In the genomic region with DNA sequence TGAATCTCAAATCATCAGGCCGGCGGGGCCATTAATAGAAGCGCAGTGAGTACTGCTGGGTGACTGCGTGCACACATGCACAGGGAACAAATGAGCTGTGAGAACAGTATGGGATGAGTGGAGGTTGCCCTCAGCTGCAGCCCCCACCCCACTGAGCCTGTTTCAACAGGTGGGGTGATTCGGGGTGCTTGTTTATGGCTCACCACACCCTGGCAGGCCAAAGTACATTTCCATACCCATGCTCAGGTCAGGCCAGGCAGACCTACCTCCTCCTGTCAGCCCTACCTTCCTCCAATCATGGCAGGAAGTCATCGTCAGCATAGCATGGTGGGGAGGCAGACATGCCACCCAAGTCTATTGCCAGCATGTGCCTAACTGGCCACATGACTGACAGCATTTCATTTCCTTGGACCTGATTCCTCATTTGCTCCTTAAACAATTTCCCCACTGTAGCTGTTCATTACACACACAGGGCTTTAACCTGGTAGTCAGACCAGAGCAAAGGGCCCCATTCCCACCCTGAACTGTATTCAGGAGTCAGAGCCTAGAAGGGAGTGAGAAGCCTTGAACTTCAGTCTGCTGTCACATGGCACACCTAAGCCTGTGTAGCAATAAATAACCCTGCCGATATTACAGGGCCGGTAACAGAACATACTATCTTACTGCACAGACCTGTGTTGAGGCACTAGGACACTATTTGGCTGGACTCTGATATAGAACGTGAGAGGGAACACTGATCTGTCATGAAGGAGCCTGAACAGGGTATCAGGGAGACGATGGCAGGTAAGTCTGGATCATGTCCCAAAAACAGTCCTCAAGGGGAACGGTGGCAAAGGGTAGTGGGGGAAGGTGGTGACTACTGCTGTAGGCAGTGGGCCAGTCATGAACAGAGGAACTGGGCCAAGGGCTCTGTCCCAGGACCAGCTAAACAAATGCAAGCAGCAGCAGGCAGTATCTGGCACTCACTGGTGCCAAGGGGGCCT, we compare ENCODE assay signal across 9 mouse cellular contexts. TPM values are rescaled to one million over a fixed set of nuclear protein-coding genes. Genes with fewer than 3 reads are reported as not detected.
DNase-seq lines count a peak whose midpoint lies in the region; ATAC-seq and TF ChIP-seq lines count a peak whose summit lies in the region.
"Had no signal": no experiment of that assay in that cellular context is flagged by ENCODE, and none has a peak within 500 bp of the region (broad histone marks: within the 10 kb centered on the region; RNA-seq: fewer than 3 reads in every experiment).

Gm21885 (plus strand) TSS at position 675 of the 983 bp plus-strand sequence.

- no peak for TF ChIP-seq CTCF in hindbrain, postnatal 0 days (IDR thresholded peaks at IDR 0.05; ENCODE audit: low read depth)
- TF ChIP-seq CTCF in stomach, postnatal 0 days (IDR thresholded peaks at IDR 0.05; ENCODE audit: low read depth) = no peak

- H3K27me3 ChIP-seq in midbrain, embryonic 14.5 days (ENCODE audit: control insufficient read depth, insufficient read depth, low read length) = no peaks in the 10 kb centered on the region
- no peaks in the 10 kb centered on the region for H3K27me3 ChIP-seq in midbrain, embryonic 16.5 days (ENCODE audit: control insufficient read depth, insufficient read depth, low read depth, low read length)
- H3K27me3 ChIP-seq in hindbrain, postnatal 0 days (ENCODE audit: insufficient read depth, low read length) = no peaks in the 10 kb centered on the region
- H3K27me3 ChIP-seq in stomach, postnatal 0 days (ENCODE audit: control insufficient read depth, insufficient read depth, low read length) = no peaks in the 10 kb centered on the region

- no peak within 1 kb of the TSS for H3K9ac ChIP-seq in midbrain, embryonic 14.5 days (replicated peaks; ENCODE audit: low read length)
- H3K9ac ChIP-seq in midbrain, embryonic 16.5 days (ENCODE audit: low read depth, low read length) = no peak within 1 kb of the TSS
- H3K9ac ChIP-seq in hindbrain, postnatal 0 days (replicated peaks; ENCODE audit: low read length) = no peak within 1 kb of the TSS
- H3K9ac ChIP-seq in stomach, postnatal 0 days (ENCODE audit: low read length) = no peak within 1 kb of the TSS; the same call in 1 of the 2 replicates

- DNase-seq in cerebellum, adult 9-10 months = peak; percentile 47
- DNase-seq in cerebellum, adult 8-10 months = no peak
- peak; percentile 19 for DNase-seq in midbrain, embryonic 14.5 days
- DNase-seq in hindbrain, postnatal 0 days (ENCODE audit: low spot score) = peak; percentile 71
- DNase-seq in stomach, postnatal 0 days (ENCODE audit: low spot score) = peak; percentile 66
- DNase-seq in retina, embryonic 14.5 days (ENCODE audit: low spot score) = no peak
- DNase-seq in left cerebral cortex, postnatal 25 days (ENCODE audit: low spot score in 2 of 2) = no peak

- H3K4me3 ChIP-seq in midbrain, embryonic 14.5 days (replicated peaks; ENCODE audit: low read depth, low read length) = no peak within 1 kb of the TSS
- no peak within 1 kb of the TSS for H3K4me3 ChIP-seq in midbrain, embryonic 16.5 days (ENCODE audit: low read depth, low read length)
- H3K4me3 ChIP-seq in hindbrain, postnatal 0 days (ENCODE audit: low read length) = no peak within 1 kb of the TSS
- H3K4me3 ChIP-seq in stomach, postnatal 0 days (ENCODE audit: low read depth, low read length) = no peak within 1 kb of the TSS

- intact Hi-C loops in left cerebral cortex, postnatal 25 days (cut with DNase I) = no loop called here

- H3K9me3 ChIP-seq in midbrain, embryonic 14.5 days (ENCODE audit: control insufficient read depth, low read length) = no peaks in the 10 kb centered on the region
- no peaks in the 10 kb centered on the region for H3K9me3 ChIP-seq in midbrain, embryonic 16.5 days (replicated peaks; ENCODE audit: control insufficient read depth, low read length, poor library complexity, severe bottlenecking)
- no peaks in the 10 kb centered on the region for H3K9me3 ChIP-seq in hindbrain, postnatal 0 days (ENCODE audit: low read length)
- no peaks in the 10 kb centered on the region for H3K9me3 ChIP-seq in stomach, postnatal 0 days (ENCODE audit: control insufficient read depth, low read length)

- no peak within 1 kb of the TSS for H3K4me2 ChIP-seq in midbrain, embryonic 14.5 days (ENCODE audit: low read length)
- H3K4me2 ChIP-seq in midbrain, embryonic 16.5 days (ENCODE audit: low read length) = no peak within 1 kb of the TSS
- H3K4me2 ChIP-seq in hindbrain, postnatal 0 days (ENCODE audit: low read depth, low read length) = no peak within 1 kb of the TSS
- H3K4me2 ChIP-seq in stomach, postnatal 0 days (replicated peaks; ENCODE audit: low read depth) = no peak within 1 kb of the TSS

- H3K27ac ChIP-seq in midbrain, embryonic 14.5 days (replicated peaks; ENCODE audit: low read depth, low read length) = no peak within 1 kb of the TSS
- H3K27ac ChIP-seq in midbrain, embryonic 16.5 days (ENCODE audit: low read length) = no peak within 1 kb of the TSS
- no peak within 1 kb of the TSS; the same call in 1 of the 2 replicates for H3K27ac ChIP-seq in hindbrain, postnatal 0 days
- no peak within 1 kb of the TSS for H3K27ac ChIP-seq in stomach, postnatal 0 days (replicated peaks)

- H3K4me1 ChIP-seq in midbrain, embryonic 14.5 days (ENCODE audit: control insufficient read depth, insufficient read depth, low read length) = 0 out of 2 replicates have a peak, but pooled peaks cover 3% of the 10 kb centered on the region
- peaks cover 6% of the 10 kb centered on the region; the same call in 1 of the 2 replicates for H3K4me1 ChIP-seq in midbrain, embryonic 16.5 days (ENCODE audit: control insufficient read depth, insufficient read depth, low read length)
- no peaks in the 10 kb centered on the region for H3K4me1 ChIP-seq in hindbrain, postnatal 0 days (ENCODE audit: insufficient read depth, low read length)
- H3K4me1 ChIP-seq in stomach, postnatal 0 days (replicated peaks; ENCODE audit: control insufficient read depth, insufficient read depth) = no peaks in the 10 kb centered on the region

- peaks cover 23% of the 10 kb centered on the region for H3K36me3 ChIP-seq in midbrain, embryonic 14.5 days (ENCODE audit: control insufficient read depth, insufficient read depth, low read length)
- peaks cover 8% of the 10 kb centered on the region for H3K36me3 ChIP-seq in midbrain, embryonic 16.5 days (ENCODE audit: control insufficient read depth, insufficient read depth, low read length)
- no peaks in the 10 kb centered on the region for H3K36me3 ChIP-seq in hindbrain, postnatal 0 days (ENCODE audit: insufficient read depth, low read length)
- no peaks in the 10 kb centered on the region; the same call in 1 of the 2 replicates for H3K36me3 ChIP-seq in stomach, postnatal 0 days (ENCODE audit: control insufficient read depth, insufficient read depth, low read length)

- no peak for TF ChIP-seq EP300 in stomach, postnatal 0 days (optimal IDR thresholded peaks at IDR 0.05)

- 88% methylated on average over 11 of the region's 11 CpGs for WGBS in midbrain, embryonic 14.5 days
- 89% methylated on average over 11 of the region's 11 CpGs for WGBS in midbrain, embryonic 16.5 days
- 74% methylated on average over 11 of the region's 11 CpGs for WGBS in hindbrain, postnatal 0 days
- WGBS in stomach, postnatal 0 days = 63% methylated on average over 11 of the region's 11 CpGs

- ATAC-seq in midbrain, embryonic 14.5 days (ENCODE audit: low FRiP score, low TSS enrichment) = no peak
- ATAC-seq in midbrain, embryonic 16.5 days = no peak
- peak; percentile 46; the same call in 1 of the 2 replicates for ATAC-seq in hindbrain, postnatal 0 days
- peak; percentile 67 for ATAC-seq in stomach, postnatal 0 days (ENCODE audit: low FRiP score, low TSS enrichment)

RNA-seq across cellular contexts. Expression of gene Gm21885, which starts in this region (rescaled TPM):
- 0.50 and 0.57 TPM in 2 replicates for polyA plus RNA-seq in midbrain, embryonic 14.5 days (2014; fragmentation: Nextera tagmentation; extraction: Ambion mirVana)
- polyA plus RNA-seq in midbrain, embryonic 16.5 days (2015; fragmentation: Nextera tagmentation; extraction: Ambion mirVana) = 0.95 TPM in 1 of 2 replicates, not detected in the other
- not detected in 2 replicates for total RNA-seq in hindbrain, postnatal 0 days (2014; rRNA removed)
- polyA plus RNA-seq in hindbrain, postnatal 0 days (2015; fragmentation: Nextera tagmentation; extraction: Ambion mirVana) = 0.24 TPM in 1 of 2 replicates, not detected in the other
- polyA plus RNA-seq in stomach, postnatal 0 days (2015; fragmentation: Nextera tagmentation; extraction: Ambion mirVana) = not detected in 2 replicates
- not detected for total RNA-seq in left cerebral cortex, postnatal 25 days (2021)
- total RNA-seq: layer of hippocampus, adult 8-10 months had no signal

Comparison
In these comparisons a context has a peak if more than half of its experiments do, and no peak if none do; other contexts are left out.
1. Peak in DNase-seq in midbrain, embryonic 14.5 days; RNA of the gene not detected or under 1 TPM.
2. Peak in DNase-seq and ATAC-seq in hindbrain, postnatal 0 days; RNA of the gene not detected or under 1 TPM.
3. Peak in DNase-seq and ATAC-seq in stomach, postnatal 0 days; RNA of the gene not detected or under 1 TPM.